Mouse (Mus musculus) G1E (cell line): ENCODE measurements around the gene Tfdp2.

ENCODE experiments used
- CTCF ChIP-seq: IDR thresholded peaks from 2 replicates; pipeline ENCODE4 v1.5.1; 2012; ENCODE audit warnings: low read depth, low read length, inconsistent platforms, mixed read lengths
- GATA1 ChIP-seq: IDR thresholded peaks from 2 replicates; pipeline ENCODE4 v1.6.1; 2012; ENCODE audit warnings: borderline replicate concordance, low read length, inconsistent platforms, mixed read lengths
- GATA2 ChIP-seq: IDR thresholded peaks from 2 replicates; pipeline ENCODE4 v1.6.1; 2012; ENCODE audit warnings: low read depth, low read length, inconsistent platforms, borderline replicate concordance
- TAL1 ChIP-seq: conservative IDR thresholded peaks from 2 replicates; pipeline ENCODE4 v1.6.1; 2012; ENCODE audit warnings: low read depth, low read length, inconsistent platforms, mixed read lengths

DNA sequence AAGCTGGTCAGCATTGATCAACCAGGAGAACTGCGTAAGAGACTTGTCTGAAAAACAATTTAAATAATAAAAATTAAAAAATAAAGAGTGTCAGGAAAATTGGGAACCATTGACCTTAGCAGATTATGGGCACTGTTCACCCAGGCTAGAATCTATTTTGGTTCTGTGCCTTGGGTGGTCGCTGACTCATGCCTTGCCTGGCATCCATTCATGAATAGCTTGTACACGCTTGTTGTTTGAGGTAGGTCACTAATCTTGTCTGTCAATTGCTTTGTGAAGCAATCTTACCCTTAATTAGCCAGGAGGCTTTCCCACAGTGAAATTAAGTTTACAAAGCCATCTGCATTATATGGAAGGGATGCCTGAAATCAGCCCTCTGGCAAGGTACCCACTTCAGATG lies 112.7 kb downstream of the Tfdp2 start:
- TF ChIP-seq CTCF (no peak), GATA1 (no peak), TAL1 (no peak), GATA2 (no peak)
